Mouse (Mus musculus): ENCODE results near the gene Plcl2.
"Not testable (repeated sequence)": the region's sequence is repeated elsewhere in the genome, so short reads cannot be mapped to it uniquely, and the experiment has no call there.

Plcl2 gene

DNA sequence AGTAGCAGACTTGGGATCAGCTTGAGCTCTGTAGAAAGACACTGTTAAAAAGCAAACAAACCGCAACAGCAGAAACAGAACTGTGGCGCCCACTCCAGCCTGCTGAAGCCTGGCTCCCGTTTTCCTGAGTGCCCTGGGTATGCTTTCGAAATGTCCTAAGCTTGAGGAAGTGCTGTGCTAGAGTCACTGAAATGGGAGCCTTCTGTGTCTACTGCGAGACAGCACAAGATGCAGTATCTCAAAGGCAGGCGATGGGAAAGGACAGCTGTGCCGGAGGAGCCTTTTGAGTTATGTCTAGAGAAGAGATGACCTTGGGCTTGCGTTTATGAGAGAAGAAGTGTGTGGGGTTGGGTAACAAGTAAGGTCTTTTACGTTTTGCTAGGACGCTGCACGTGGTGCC lies 166.0 kb downstream of the Plcl2 start:
- no peak for DNase-seq (ENCODE audit: low spot score)

DNA sequence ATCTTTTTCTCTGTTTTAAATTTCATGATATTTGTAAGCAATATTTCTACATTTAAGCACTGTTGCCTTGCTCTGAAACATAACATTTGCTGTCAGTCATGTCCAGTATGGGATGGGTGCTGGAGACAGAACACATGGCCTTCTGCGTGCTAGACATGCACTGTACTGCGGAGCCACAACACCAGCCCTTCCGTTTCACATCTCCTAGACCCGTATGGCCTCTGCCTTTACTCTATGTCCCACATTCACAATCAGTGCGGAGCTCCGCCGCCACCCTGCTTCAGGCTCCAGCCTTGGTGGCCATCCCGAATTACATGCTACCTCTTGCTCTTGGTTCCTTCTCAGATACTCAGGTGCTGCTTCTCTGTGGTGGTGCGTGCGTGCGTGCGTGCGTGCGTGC lies 168.1 kb downstream of the Plcl2 start:
- DNase-seq (ENCODE audit: low spot score) = no peak

- DNase-seq (ENCODE audit: low spot score) = no peak
These were observed 168.9 kb downstream of the Plcl2 start for GRCm38 (mm10) chr17:50677978-50678712.

- no peak for DNase-seq (ENCODE audit: low spot score)
These were observed 169.5 kb downstream of the Plcl2 start for GRCm38 (mm10) chr17:50678748-50679147.

DNA sequence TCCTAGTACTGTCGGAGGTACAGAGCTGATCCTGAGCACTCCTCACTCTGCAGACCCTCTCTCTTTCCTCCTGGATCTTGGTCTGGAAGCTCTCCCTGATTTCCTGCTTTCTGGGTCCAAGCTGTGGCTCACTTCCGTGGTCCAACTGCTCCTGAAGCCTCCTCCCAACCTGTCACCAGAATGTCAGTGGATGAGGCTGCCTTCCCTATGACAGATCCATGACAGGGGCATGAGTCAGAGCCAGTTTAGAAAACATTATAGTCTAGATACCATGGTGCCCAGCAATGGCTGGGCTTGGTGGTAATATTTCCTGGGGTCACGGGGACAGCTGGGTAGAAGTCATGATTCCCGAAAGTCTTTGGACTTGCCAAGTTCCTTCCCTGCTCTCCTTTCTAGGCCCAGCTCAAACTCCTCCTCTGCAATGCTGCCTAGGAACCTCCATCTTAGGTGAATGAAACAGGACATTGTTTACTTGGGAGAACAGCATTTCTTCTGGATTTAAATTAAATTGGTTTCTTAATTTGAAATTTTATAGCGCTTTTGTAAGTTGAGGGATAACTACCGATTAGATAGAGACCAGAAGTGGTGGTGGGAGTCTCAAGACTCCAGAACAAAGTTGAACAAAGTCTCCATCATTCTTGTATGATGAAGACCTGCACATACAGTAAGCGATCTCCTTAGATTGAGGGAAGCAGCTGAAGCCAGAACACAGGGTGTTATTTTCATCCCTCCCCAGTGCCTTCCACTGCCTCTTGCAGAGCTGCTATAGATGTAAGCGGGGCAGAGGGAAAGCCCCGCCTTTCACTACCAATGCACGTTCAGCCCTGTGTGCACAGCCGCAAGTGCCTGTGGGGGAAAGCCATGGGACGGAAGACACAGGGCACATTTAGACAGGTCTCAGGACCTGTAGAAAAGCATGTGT lies 170.7 kb downstream of the Plcl2 start:
- DNase-seq (ENCODE audit: low spot score) = no peak

GRCm38 (mm10) chr17:50682696-50683095 lies 173.5 kb downstream of the Plcl2 start:
- DNase-seq (ENCODE audit: low spot score) = no peak

GRCm38 (mm10) chr17:50684960-50685645 lies 175.9 kb downstream of the Plcl2 start:
- no peak for DNase-seq (ENCODE audit: low spot score)

DNA sequence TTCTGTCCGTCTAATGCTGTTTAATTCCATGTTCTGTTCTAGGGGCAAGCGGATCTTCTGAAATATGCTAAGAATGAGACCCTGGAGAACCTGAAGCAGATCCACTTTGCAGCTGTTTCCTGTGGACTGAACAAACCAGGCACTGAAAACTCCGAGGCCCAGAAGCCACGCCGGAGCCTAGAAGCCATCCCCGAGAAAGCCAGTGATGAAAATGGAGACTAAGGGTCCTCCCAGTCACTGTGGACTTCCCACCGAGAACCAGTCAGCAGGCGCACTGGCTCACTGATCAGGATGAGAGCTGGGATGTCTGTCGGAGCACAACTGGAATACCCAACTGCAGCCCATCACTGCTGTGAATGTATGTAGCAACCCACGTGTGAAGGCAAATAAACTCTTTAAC lies 178.5 kb downstream of the Plcl2 start:
- DNase-seq (ENCODE audit: low spot score) = no peak

DNA sequence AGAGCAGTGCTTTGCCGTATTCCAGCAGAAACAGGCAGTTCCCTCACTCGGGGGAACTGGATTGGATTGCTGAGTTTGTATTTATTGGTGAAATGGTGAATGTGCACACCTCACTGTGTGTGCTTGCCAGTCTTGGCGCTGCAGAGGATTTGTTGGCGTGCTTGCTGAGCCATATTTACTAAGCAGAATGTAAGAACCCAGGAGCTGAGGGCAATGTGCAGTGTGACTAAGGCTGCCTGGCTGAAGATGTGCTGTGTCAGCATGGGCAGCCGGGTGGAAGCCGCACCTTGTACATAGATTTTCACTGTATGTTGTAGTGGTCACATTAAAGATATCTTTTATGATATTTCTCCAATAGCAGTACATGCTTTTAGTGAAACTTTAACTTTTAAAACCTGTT lies 178.9 kb downstream of the Plcl2 start:
- no peak for DNase-seq (ENCODE audit: low spot score)

- DNase-seq (ENCODE audit: low spot score) = not testable (repeated sequence)
These were observed 189.2 kb downstream of the Plcl2 start for GRCm38 (mm10) chr17:50698410-50698809.

DNA sequence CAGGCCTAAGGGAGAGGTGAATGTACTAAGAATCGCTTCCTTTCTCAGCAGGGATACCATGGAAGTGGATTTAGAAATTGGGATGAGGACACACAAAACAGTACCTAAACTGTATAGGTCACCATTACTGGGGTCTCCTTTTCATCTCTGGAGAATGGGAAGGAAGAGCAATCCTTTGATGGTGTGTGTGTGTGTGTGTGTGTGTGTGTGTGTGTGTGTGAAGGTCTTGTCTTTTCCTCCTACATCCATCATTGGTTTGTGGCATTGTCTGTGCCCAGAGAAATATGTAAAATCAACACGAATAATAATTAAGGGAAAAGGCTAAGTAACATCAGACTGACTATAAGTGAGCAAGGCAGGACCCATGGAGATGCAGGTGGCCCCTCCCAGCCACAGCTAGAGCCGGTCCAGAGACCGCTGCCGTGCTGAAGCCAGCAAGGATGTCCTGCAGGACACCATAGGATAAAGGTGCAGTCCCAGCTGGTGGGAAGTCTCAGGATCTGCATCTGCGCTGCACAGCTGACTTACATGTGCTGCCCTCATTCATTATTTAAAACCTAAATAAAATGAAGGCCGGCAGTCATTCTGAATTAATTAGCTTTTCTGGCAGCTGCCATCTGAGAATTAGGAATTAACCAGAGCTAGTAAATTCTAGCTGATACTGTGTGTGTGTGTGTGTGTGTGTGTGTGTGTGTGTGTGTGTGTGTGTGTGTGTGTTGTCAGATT lies 201.5 kb downstream of the Plcl2 start:
- no peak for DNase-seq (ENCODE audit: low spot score)

DNA sequence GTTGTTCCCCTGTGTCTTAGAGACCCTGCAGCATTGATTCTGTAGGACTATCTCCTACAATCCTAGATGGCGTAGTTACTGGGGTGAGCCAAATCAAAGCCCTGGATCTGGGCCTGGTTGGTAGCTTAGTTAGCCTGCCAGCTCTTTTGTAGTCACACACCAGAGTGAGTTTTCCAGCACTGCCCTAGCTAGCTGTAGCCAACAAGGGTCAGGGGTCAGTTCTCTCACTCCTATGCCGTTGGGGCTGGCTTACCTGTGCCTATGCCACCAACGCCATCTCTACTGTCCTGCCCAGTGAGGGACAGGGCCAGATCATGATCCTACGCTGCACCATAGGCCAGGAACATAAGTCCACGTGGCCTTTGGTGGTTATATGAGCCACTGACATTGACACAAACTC lies 208.4 kb downstream of the Plcl2 start:
- DNase-seq (ENCODE audit: low spot score) = no peak

- DNase-seq (ENCODE audit: low spot score) = no peak
These were observed 215.2 kb downstream of the Plcl2 start for GRCm38 (mm10) chr17:50724376-50724775.

DNA sequence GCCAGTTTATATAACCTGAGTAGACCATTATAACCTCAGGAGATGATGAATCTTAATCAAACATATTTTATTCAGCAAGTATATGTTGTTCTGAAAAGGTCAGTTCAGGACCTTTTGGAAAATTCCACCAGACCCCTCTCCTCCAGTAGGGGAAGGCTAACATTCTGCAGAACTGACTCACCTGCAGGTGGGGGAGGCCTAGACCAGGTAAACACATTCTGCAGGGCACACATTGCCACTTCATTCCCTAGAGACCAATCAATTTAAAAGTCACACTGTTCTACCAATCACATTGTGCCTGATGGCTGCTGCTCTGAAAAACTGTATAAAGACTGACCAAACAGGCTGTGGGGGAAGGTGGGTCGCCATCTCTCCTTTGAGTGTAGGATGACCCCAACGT lies 217.1 kb downstream of the Plcl2 start:
- DNase-seq (ENCODE audit: low spot score) = no peak

- DNase-seq (ENCODE audit: low spot score) = no peak
These were observed 219.8 kb downstream of the Plcl2 start for GRCm38 (mm10) chr17:50729031-50729430.

DNA sequence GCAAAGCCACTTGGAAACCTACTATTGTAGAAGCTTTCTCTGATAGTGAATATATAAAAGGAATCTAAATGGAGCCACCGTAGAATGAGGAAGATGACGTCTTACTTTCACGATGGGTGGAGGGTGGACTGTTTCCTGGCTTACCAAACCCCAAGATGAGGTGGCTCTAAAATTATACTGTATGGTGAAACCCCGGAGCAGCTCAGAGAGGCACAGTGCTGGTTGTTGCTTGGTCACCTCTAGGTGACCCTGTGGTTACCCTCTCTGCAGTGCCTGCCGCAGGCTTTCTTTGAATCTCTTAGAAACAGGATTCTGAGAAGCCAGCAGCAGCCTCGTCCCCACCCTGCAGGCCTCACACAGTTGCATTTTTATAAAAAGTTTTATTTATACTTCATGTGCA lies 220.4 kb downstream of the Plcl2 start:
- no peak for DNase-seq (ENCODE audit: low spot score)

GRCm38 (mm10) chr17:50730896-50731295 lies 221.7 kb downstream of the Plcl2 start:
- no peak for DNase-seq (ENCODE audit: low spot score)

DNA sequence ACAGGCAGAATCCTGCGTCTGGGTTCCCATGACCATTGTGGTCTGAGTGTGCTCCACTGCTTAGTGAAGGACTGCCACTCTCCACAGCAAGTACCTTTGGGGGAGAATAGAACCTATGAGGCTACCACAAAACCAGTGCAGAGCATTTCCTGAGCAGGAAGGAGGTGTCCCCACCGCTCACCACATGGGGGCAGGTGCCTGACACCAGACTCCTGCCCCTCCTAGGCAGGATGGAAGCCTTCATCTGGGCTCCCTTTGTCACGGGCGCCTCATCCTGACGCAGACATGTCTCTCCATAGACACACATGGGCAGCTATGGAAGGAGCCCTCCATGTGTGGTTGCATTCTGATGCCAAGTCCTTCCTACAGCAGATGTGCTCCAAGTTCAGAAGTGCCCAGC lies 222.7 kb downstream of the Plcl2 start:
- DNase-seq (ENCODE audit: low spot score) = no peak

DNA sequence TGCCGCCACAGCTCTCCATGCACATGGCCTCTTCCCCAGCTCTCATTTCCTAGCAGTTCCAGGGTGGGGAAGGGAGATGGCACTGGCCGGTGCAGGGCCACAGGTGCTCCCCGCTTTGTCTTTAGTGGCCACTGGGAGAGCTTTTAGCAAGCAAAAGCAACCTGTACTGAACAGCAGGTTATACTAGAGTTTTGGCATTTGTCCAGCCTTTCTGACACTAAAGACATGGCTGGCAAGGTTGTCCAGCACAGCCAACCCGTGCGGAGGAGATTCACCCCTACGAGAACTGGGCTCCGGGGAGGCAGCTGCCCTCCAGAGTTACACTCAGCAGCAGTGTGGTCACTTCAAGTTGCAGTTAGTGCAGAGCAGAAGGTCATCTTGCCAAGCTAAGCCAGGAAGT lies 224.2 kb downstream of the Plcl2 start:
- no peak for DNase-seq (ENCODE audit: low spot score)

GRCm38 (mm10) chr17:50734781-50735180 lies 225.6 kb downstream of the Plcl2 start:
- no peak for DNase-seq (ENCODE audit: low spot score)

DNA sequence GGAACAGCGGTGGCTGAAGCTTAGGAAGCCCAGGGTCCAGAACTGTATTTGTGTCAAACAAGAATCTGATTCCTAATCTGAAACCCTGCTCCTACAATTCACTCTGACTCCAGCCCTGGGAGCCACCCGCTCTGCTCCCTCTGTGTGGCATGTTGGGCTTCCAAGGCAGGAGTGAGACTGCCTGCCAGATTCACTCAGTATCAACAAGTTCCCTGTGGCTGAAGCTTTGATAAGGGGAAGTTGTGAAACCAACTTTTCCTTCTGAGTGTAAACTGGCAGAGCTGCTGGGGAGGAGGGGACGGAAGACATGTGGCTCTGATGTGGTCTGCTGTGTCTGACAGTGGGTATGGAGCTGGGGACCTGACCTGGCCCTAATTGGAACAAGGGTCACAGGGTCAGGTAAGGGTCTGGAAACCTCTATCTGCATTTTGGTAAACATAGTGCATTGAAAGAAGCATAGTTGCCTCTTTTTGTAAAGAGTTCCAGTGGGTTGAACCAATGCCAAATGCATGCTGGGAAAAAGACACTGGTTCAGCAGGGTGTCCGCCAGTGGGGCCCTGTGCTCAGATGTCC lies 226.3 kb downstream of the Plcl2 start:
- no peak for DNase-seq (ENCODE audit: low spot score)

All from left cerebral cortex, adult 11 months (tissue).